Mouse (Mus musculus) embryonic facial prominence, embryonic 10.5 days (tissue): ENCODE data around the gene 1700061G19Rik. TPM values are rescaled to one million over a fixed set of nuclear protein-coding genes. Genes with fewer than 3 reads are reported as not detected.

Experiments used
- DNase-seq: peaks from one replicate; pipeline ENCODE4 v3.0.0-alpha.2; 2017; ENCODE audit warnings: low spot score
- H3K27ac ChIP-seq: fragments of 300-500 bp; sonication (generic); replicated peaks from 2 replicates; pipeline ENCODE4 v1.5.1; 2016; ENCODE audit warnings: mild to moderate bottlenecking
- H3K27me3 ChIP-seq: fragments of 300-500 bp; sonication (generic); replicated peaks from 2 replicates; pipeline ENCODE4 v1.6.1; 2016; ENCODE audit warnings: low read depth, mild to moderate bottlenecking; ENCODE audit not compliant: poor library complexity, severe bottlenecking
- H3K36me3 ChIP-seq: fragments of 300-500 bp; sonication (generic); replicated peaks from 2 replicates; pipeline ENCODE4 v1.6.1; 2016; ENCODE audit warnings: mild to moderate bottlenecking, moderate library complexity
- H3K4me1 ChIP-seq: fragments of 300-500 bp; sonication (generic); 2 replicates; pipeline ENCODE4 v1.6.1; 2016
- H3K4me3 ChIP-seq: fragments of 300-500 bp; sonication (generic); 2 replicates; pipeline ENCODE4 v1.5.1; 2016; ENCODE audit warnings: mild to moderate bottlenecking, moderate library complexity
- H3K9me3 ChIP-seq: fragments of 300-500 bp; sonication (generic); 2 replicates; pipeline ENCODE4 v1.6.1; 2016; ENCODE audit warnings: mild to moderate bottlenecking
- WGBS: fragments of 180-500 bp; shearing (Covaris S2); methylation state at CpG from one replicate; pipeline ENCODE4 v1.1.7; 2016; 5-methylcytosine and 5-hydroxymethylcytosine counted together
- polyA plus RNA-seq: library from polyadenylated mRNA; unstranded; fragments of >200 nt; fragmentation: Nextera tagmentation; extraction: Ambion mirVana; gene quantifications from 2 replicates; pipeline ENCODE4 v1.2.1, GENCODE M21; 2016

1700061G19Rik gene
- polyA plus RNA-seq, 1 experiment from 2014 or later = 0.52 TPM

DNA sequence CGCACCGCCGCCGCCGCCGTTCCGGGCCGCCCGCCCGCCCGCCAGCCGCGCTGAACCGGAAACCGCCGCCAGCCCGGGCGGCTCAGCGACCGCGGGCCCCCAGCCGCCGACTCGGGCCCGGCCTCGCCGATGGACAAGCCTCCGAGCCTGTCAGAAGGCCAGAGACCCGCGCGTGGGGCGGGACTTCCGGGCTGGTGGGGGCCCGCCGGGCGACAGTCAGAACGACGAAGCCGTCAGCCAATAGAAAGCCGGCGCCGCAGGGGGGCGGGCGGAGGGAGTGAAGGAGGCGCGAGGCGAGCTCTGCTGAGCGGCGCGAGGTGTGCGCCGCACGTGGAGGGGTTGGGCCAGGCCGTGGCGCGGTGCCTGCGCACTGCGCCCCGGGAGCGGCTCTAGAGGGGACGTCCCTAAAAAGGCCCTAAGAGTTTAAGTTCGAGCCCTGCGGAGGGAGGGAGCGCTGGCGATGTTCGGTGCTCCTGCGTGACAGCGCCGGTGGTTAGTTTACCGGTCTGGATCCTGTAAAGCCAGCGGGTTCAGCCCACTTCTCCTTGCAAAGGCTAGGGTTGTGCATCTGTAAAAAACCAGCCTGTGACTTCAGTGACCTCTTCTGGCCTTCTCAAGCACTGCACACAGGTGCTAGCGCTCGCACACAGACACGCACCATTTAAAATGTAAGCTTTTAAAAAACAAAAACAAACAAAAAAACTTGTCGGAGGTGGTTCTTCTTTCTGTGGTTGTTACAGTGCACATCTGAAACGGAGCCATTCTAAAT lies 60.3 kb downstream of the 1700061G19Rik start, which contains the start of gene Mllt1:
Gene Mllt1 (minus strand): TSS at position 53 of the 769 bp plus-strand sequence.
- H3K27ac ChIP-seq = peak within 1 kb of the TSS; percentile 97
- 0 out of 2 replicates have a peak, but pooled peaks cover 2% of the 10 kb centered on the region for H3K9me3 ChIP-seq
- peak; percentile 100 for DNase-seq
- H3K4me1 ChIP-seq = peaks cover 34% of the 10 kb centered on the region
- H3K27me3 ChIP-seq = peaks cover 5% of the 10 kb centered on the region; the same call in 1 of the 2 replicates
- H3K36me3 ChIP-seq = peaks cover 36% of the 10 kb centered on the region
- 2% methylated on average over 76 of the region's 76 CpGs for WGBS
- peak within 1 kb of the TSS; percentile 94 for H3K4me3 ChIP-seq

DNA sequence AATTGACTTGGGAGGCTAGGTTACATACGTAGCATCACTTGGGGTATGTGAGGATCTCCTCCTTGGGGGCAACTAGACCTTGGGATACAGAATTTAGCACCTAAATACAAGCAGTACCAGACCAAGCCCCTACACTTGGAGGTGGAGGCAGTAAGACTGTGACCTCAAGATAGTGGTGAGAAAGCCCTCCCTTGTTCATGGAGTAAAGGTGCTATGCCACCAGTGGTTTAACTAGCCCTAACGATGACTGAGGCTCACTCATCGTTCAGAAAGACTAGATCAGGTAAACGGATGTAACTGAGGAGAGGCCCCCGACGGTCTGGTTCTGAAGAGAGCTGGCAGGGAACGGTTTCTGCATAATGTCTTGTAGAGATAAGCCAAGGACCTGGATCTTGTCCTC lies 61.5 kb downstream of the 1700061G19Rik start:
- Histone ChIP-seq H3K27ac (no peak overlapping the region), H3K36me3 (peaks cover 25% of the 10 kb centered on the region), H3K9me3 (peaks cover 5% of the 10 kb centered on the region; the same call in 1 of the 2 replicates), H3K27me3 (peaks cover 5% of the 10 kb centered on the region; the same call in 1 of the 2 replicates), H3K4me3 (no peak overlapping the region), H3K4me1 (peaks cover 33% of the 10 kb centered on the region)
- WGBS = 92% methylated on average over 7 of the region's 7 CpGs
- no peak for DNase-seq

Other genes starting within 250 kb of the 1700061G19Rik start
- 56.5 and 59.0 TPM in 2 replicates for gene Lonp1, start 248.6 kb upstream of the 1700061G19Rik start, polyA plus RNA-seq
- 0.73 and 0.77 TPM in 2 replicates for gene Catsperd, start 247.3 kb upstream of the 1700061G19Rik start, polyA plus RNA-seq
- 132 and 138 TPM in 2 replicates for gene Ranbp3, start 202.2 kb upstream of the 1700061G19Rik start, polyA plus RNA-seq
- gene Ndufa11, start 157.7 kb upstream of the 1700061G19Rik start, polyA plus RNA-seq = 388 and 402 TPM in 2 replicates
- gene Vmac, start 157.5 kb upstream of the 1700061G19Rik start, polyA plus RNA-seq = 14.1 and 14.5 TPM in 2 replicates
- gene Nrtn, start 117.9 kb upstream of the 1700061G19Rik start, polyA plus RNA-seq = 4.5 and 4.7 TPM in 2 replicates
- gene Dus3l, start 110.7 kb upstream of the 1700061G19Rik start, polyA plus RNA-seq = 45.0 and 45.6 TPM in 2 replicates
- 1.7 and 1.8 TPM in 2 replicates for gene Prr22, start 105.2 kb upstream of the 1700061G19Rik start, polyA plus RNA-seq
- gene Rfx2, start 44.5 kb upstream of the 1700061G19Rik start, polyA plus RNA-seq = 4.0 and 5.3 TPM in 2 replicates
- gene Acsbg2, start 1.0 kb upstream of the 1700061G19Rik start, polyA plus RNA-seq = not detected in 2 replicates
- gene Mllt1, start 59.9 kb downstream of the 1700061G19Rik start, polyA plus RNA-seq = 70.9 and 73.1 TPM in 2 replicates
- not detected in 2 replicates for gene Acer1, start 106.6 kb downstream of the 1700061G19Rik start, polyA plus RNA-seq
- gene Clpp, start 114.8 kb downstream of the 1700061G19Rik start, polyA plus RNA-seq = 191 and 192 TPM in 2 replicates
- 42.5 and 45.1 TPM in 2 replicates for gene Alkbh7, start 121.9 kb downstream of the 1700061G19Rik start, polyA plus RNA-seq
- gene Pspn, start 124.5 kb downstream of the 1700061G19Rik start, polyA plus RNA-seq = 0.60 and 1.1 TPM in 2 replicates
- 78.7 and 80.7 TPM in 2 replicates for gene Gtf2f1, start 135.8 kb downstream of the 1700061G19Rik start, polyA plus RNA-seq
- 0.25 and 0.54 TPM in 2 replicates for gene Gm17949, start 136.0 kb downstream of the 1700061G19Rik start, polyA plus RNA-seq
- gene Khsrp, start 156.0 kb downstream of the 1700061G19Rik start, polyA plus RNA-seq = 53.9 and 55.1 TPM in 2 replicates
- 0.12 TPM in 1 of 2 replicates, not detected in the other for gene Slc25a41, start 166.2 kb downstream of the 1700061G19Rik start, polyA plus RNA-seq
- gene Crb3, start 183.6 kb downstream of the 1700061G19Rik start, polyA plus RNA-seq = 7.2 and 8.0 TPM in 2 replicates
- 7.0 and 8.2 TPM in 2 replicates for gene Slc25a23, start 184.4 kb downstream of the 1700061G19Rik start, polyA plus RNA-seq
- gene Dennd1c, start 203.0 kb downstream of the 1700061G19Rik start, polyA plus RNA-seq = 2.0 and 2.8 TPM in 2 replicates
- gene Tubb4a, start 212.3 kb downstream of the 1700061G19Rik start, polyA plus RNA-seq = 34.4 and 35.5 TPM in 2 replicates
- gene Tnfsf9, start 229.8 kb downstream of the 1700061G19Rik start, polyA plus RNA-seq = 8.0 and 8.8 TPM in 2 replicates